In the genomic region with DNA sequence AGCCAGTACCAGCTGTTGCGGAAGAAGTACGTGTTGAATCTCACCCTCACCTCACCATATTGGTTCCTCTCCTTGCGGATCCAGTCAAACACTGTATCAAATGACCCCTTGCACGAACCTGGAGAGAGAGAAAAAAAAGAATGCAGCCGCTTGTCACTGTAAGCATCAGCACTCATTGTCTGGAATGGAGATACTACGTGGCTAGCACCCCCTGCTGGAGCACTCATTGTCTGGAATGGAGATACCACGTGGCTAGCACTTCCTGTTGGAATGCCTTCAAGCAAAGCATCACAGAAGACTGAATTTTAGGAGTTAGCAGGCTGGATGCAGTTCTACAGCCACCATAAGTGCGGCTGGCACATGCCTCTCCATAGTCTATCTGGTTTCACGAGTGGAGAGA, we compare ENCODE assay signal across 12 mouse cellular contexts. TPM values are rescaled to one million over a fixed set of nuclear protein-coding genes. Genes with fewer than 3 reads are reported as not detected.
DNase-seq lines count a peak whose midpoint lies in the region; ATAC-seq lines count a peak whose summit lies in the region.
"Had no signal": no experiment of that assay in that cellular context is flagged by ENCODE, and none has a peak within 500 bp of the region (broad histone marks: within the 10 kb centered on the region; RNA-seq: fewer than 3 reads in every experiment).

No protein-coding gene starts in this region.

- DNase-seq in forebrain, embryonic 11.5 days (ENCODE audit: low spot score): peak; percentile 57
- DNase-seq in liver, embryonic 11.5 days (ENCODE audit: low spot score): no peak
- DNase-seq in liver (no peak), R1 (ENCODE audit: low read depth, low spot score) (peak; percentile 94)
- DNase-seq in lung, postnatal 14 days: peak; percentile 6
- DNase-seq in urinary bladder, postnatal 10 days (ENCODE audit: low spot score): no peak

- no peaks in the 10 kb centered on the region for H3K27me3 ChIP-seq in forebrain, embryonic 11.5 days (ENCODE audit: control insufficient read depth, insufficient read depth, low read length)
- H3K27me3 ChIP-seq in forebrain, embryonic 12.5 days: no peaks in the 10 kb centered on the region
- H3K27me3 ChIP-seq in liver, embryonic 11.5 days (replicated peaks; ENCODE audit: control insufficient read depth, insufficient read depth, low read length): no peaks in the 10 kb centered on the region
- H3K27me3 ChIP-seq: embryonic facial prominence, embryonic 15.5 days; heart, embryonic 13.5 days; neural tube, embryonic 13.5 days had no signal

- H3K4me2 ChIP-seq in forebrain, embryonic 11.5 days (ENCODE audit: low read depth, low read length, severe bottlenecking): no peak overlapping the region
- H3K4me2 ChIP-seq in forebrain, embryonic 12.5 days: no peak overlapping the region
- no peak overlapping the region for H3K4me2 ChIP-seq in liver, embryonic 11.5 days
- H3K4me2 ChIP-seq: embryonic facial prominence, embryonic 15.5 days; heart, embryonic 13.5 days; neural tube, embryonic 13.5 days had no signal

- H3K27ac ChIP-seq in forebrain, embryonic 11.5 days (ENCODE audit: low read depth, low read length): no peak overlapping the region
- no peak overlapping the region for H3K27ac ChIP-seq in forebrain, embryonic 12.5 days
- H3K27ac ChIP-seq in liver, embryonic 11.5 days (ENCODE audit: low read depth, low read length): no peak overlapping the region
- H3K27ac ChIP-seq: embryonic facial prominence, embryonic 15.5 days; heart, embryonic 13.5 days; neural tube, embryonic 13.5 days had no signal

- H3K4me3 ChIP-seq in forebrain, embryonic 11.5 days (ENCODE audit: low read depth, low read length): no peak overlapping the region
- H3K4me3 ChIP-seq in forebrain, embryonic 12.5 days (replicated peaks): no peak overlapping the region
- H3K4me3 ChIP-seq in liver, embryonic 11.5 days (ENCODE audit: low read depth, low read length): no peak overlapping the region
- H3K4me3 ChIP-seq: embryonic facial prominence, embryonic 15.5 days; heart, embryonic 13.5 days; neural tube, embryonic 13.5 days had no signal

- no peak overlapping the region for H3K9ac ChIP-seq in forebrain, embryonic 11.5 days (ENCODE audit: low read length)
- no peak overlapping the region for H3K9ac ChIP-seq in forebrain, embryonic 12.5 days
- no peak overlapping the region for H3K9ac ChIP-seq in liver, embryonic 11.5 days (ENCODE audit: low read depth, low read length)
- H3K9ac ChIP-seq: embryonic facial prominence, embryonic 15.5 days; heart, embryonic 13.5 days; neural tube, embryonic 13.5 days had no signal

- H3K36me3 ChIP-seq in forebrain, embryonic 11.5 days (ENCODE audit: control insufficient read depth, insufficient read depth, low read length): no peaks in the 10 kb centered on the region; the same call in 1 of the 2 replicates
- H3K36me3 ChIP-seq in forebrain, embryonic 12.5 days (replicated peaks): peaks cover 26% of the 10 kb centered on the region
- H3K36me3 ChIP-seq in liver, embryonic 11.5 days (ENCODE audit: control insufficient read depth, insufficient read depth, low read length): peaks cover 13% of the 10 kb centered on the region; the same call in 1 of the 2 replicates

- no peak for ATAC-seq in forebrain, embryonic 11.5 days (replicated peaks; ENCODE audit: low FRiP score)
- no peak for ATAC-seq in forebrain, embryonic 12.5 days (ENCODE audit: low FRiP score)
- 0 out of 2 replicates have a peak, but pooled peaks have one; percentile 23 for ATAC-seq in liver, embryonic 11.5 days (replicated peaks; ENCODE audit: low FRiP score)
- ATAC-seq in inflammation-experienced regulatory T-cells, adult 6 months: no peak

- H3K9me3 ChIP-seq in forebrain, embryonic 11.5 days (ENCODE audit: control insufficient read depth, low read length): no peaks in the 10 kb centered on the region
- H3K9me3 ChIP-seq in forebrain, embryonic 12.5 days: no peaks in the 10 kb centered on the region
- H3K9me3 ChIP-seq in liver, embryonic 11.5 days (ENCODE audit: control insufficient read depth, low read length): no peaks in the 10 kb centered on the region
- H3K9me3 ChIP-seq: embryonic facial prominence, embryonic 15.5 days; heart, embryonic 13.5 days; neural tube, embryonic 13.5 days had no signal

- WGBS in forebrain, embryonic 11.5 days: 74% methylated on average over 9 of the region's 9 CpGs
- WGBS in forebrain, embryonic 12.5 days: 71% methylated on average over 9 of the region's 9 CpGs
- WGBS in liver, embryonic 11.5 days: 67% methylated on average over 9 of the region's 9 CpGs

- H3K4me1 ChIP-seq in forebrain, embryonic 11.5 days (replicated peaks; ENCODE audit: control insufficient read depth, insufficient read depth, low read length): no peaks in the 10 kb centered on the region
- H3K4me1 ChIP-seq in forebrain, embryonic 12.5 days: no peaks in the 10 kb centered on the region
- H3K4me1 ChIP-seq in liver, embryonic 11.5 days (replicated peaks; ENCODE audit: control insufficient read depth, insufficient read depth, low read length): no peaks in the 10 kb centered on the region
- H3K4me1 ChIP-seq: embryonic facial prominence, embryonic 15.5 days; neural tube, embryonic 13.5 days had no signal

RNA-seq across cellular contexts. Expression of gene Mmp21, which starts 3.9 kb away (rescaled TPM):
- polyA plus RNA-seq in forebrain, embryonic 11.5 days (2014; fragmentation: Nextera tagmentation; extraction: Ambion mirVana): not detected in 2 replicates
- polyA plus RNA-seq in forebrain, embryonic 12.5 days (2016; fragmentation: Nextera tagmentation; extraction: Ambion mirVana): 0.10 TPM in 1 of 2 replicates, not detected in the other
- polyA plus RNA-seq in liver, embryonic 11.5 days (2014; fragmentation: Nextera tagmentation; extraction: Ambion mirVana): 0.13 TPM in 1 of 2 replicates, not detected in the other
- not detected for polyA plus RNA-seq in inflammation-experienced regulatory T-cells, adult 6 months (2017; shearing (Covaris generic))
- polyA plus RNA-seq: heart, embryonic 13.5 days; large intestine, adult 2 months; neural tube, embryonic 13.5 days had no signal

RNA-seq across cellular contexts. Expression of gene Bccip, which starts 33.1 kb away (rescaled TPM):
- polyA plus RNA-seq in forebrain, embryonic 11.5 days (2014; fragmentation: Nextera tagmentation; extraction: Ambion mirVana): 171 and 180 TPM in 2 replicates
- 160 and 161 TPM in 2 replicates for polyA plus RNA-seq in forebrain, embryonic 12.5 days (2016; fragmentation: Nextera tagmentation; extraction: Ambion mirVana)
- 200 and 201 TPM in 2 replicates for polyA plus RNA-seq in liver, embryonic 11.5 days (2014; fragmentation: Nextera tagmentation; extraction: Ambion mirVana)
- 100 to 1,000 TPM; 169 to 206 (median 171) TPM for polyA plus RNA-seq in inflammation-experienced regulatory T-cells, adult 6 months (2017; shearing (Covaris generic))

RNA-seq across cellular contexts. Expression of gene Uros, which starts 33.9 kb away (rescaled TPM):
- 37.6 and 39.0 TPM in 2 replicates for polyA plus RNA-seq in forebrain, embryonic 11.5 days (2014; fragmentation: Nextera tagmentation; extraction: Ambion mirVana)
- 39.2 and 40.3 TPM in 2 replicates for polyA plus RNA-seq in forebrain, embryonic 12.5 days (2016; fragmentation: Nextera tagmentation; extraction: Ambion mirVana)
- 129 and 150 TPM in 2 replicates for polyA plus RNA-seq in liver, embryonic 11.5 days (2014; fragmentation: Nextera tagmentation; extraction: Ambion mirVana)
- 10 to 100 TPM; 29.1 to 38.2 (median 37.8) TPM for polyA plus RNA-seq in inflammation-experienced regulatory T-cells, adult 6 months (2017; shearing (Covaris generic))

RNA-seq across cellular contexts. Expression of gene Edrf1, which starts 38.7 kb away (rescaled TPM):
- polyA plus RNA-seq in forebrain, embryonic 11.5 days (2014; fragmentation: Nextera tagmentation; extraction: Ambion mirVana): 32.2 and 36.1 TPM in 2 replicates
- polyA plus RNA-seq in forebrain, embryonic 12.5 days (2016; fragmentation: Nextera tagmentation; extraction: Ambion mirVana): 32.1 and 34.4 TPM in 2 replicates
- polyA plus RNA-seq in liver, embryonic 11.5 days (2014; fragmentation: Nextera tagmentation; extraction: Ambion mirVana): 23.0 and 24.4 TPM in 2 replicates
- polyA plus RNA-seq in inflammation-experienced regulatory T-cells, adult 6 months (2017; shearing (Covaris generic)): 10 to 100 TPM; 11.4 to 17.6 (median 15.3) TPM

Comparison
In these comparisons a context has a peak if more than half of its experiments do, and no peak if none do; other contexts are left out.
1. DNase-seq: peak in forebrain, embryonic 11.5 days (single experiment), R1 (single experiment) and lung, postnatal 14 days (single experiment); none in liver, embryonic 11.5 days (single experiment), liver (single experiment) and urinary bladder, postnatal 10 days (single experiment).